Mouse (Mus musculus) layer of hippocampus, postnatal 14 days (tissue): ENCODE data around the gene Abcc8. TPM values are rescaled to one million over a fixed set of nuclear protein-coding genes. Genes with fewer than 3 reads are reported as not detected.
A peak's percentile ranks its signal among the peaks of the same experiment; 100 is the strongest.

Experiments used
- DNase-seq, 2 experiments: peaks; one replicate each; pipeline ENCODE4 v3.0.0; 2021 to 2022; ENCODE audit warnings: low spot score in 2 of 2, mixed read lengths in 1 of 2
- total RNA-seq, 2 experiments: library from RNA; stranded (reverse); gene quantifications; 2 replicates each; pipeline ENCODE4 v1.2.3; 2021

Gene Abcc8
- total RNA-seq, 2 experiments from 2014 or later, result 42.7 to 50.9 TPM

- DNase-seq, result no peak
Measured at GRCm38 (mm10) chr7:46157746-46158145, 22.1 kb downstream of the Abcc8 start.

- DNase-seq, result no peak
Measured at GRCm38 (mm10) chr7:46154498-46155488, 25.0 kb downstream of the Abcc8 start.

DNA sequence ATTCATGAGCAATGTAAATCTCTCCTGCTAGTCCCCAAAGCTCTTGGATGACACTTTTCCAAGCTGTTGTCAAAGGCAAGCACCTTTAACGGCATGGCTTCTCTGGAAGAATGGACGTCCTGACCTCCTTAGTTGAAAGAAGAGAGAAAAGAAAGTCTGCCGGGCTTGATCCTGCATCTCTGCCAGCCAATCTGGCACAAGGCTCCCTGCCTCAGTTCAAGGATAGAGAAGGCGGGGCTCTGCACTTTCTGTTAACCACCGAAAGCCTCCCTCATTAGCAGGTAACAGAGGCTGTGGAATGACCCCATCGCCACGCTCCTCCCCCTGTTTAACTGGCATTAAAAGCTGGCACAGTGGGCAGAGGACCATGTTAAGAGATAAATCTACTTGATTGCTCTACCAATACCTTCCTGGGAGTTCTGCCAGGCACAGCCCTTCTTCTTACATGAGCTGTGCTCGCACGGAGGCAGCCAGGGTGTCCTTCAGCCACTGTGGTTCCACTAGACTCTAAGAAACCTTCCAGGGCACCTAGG lies 26.9 kb downstream of the Abcc8 start:
- no peak for DNase-seq

- DNase-seq, result no peak
Measured at GRCm38 (mm10) chr7:46147417-46147816, 32.4 kb downstream of the Abcc8 start.

DNA sequence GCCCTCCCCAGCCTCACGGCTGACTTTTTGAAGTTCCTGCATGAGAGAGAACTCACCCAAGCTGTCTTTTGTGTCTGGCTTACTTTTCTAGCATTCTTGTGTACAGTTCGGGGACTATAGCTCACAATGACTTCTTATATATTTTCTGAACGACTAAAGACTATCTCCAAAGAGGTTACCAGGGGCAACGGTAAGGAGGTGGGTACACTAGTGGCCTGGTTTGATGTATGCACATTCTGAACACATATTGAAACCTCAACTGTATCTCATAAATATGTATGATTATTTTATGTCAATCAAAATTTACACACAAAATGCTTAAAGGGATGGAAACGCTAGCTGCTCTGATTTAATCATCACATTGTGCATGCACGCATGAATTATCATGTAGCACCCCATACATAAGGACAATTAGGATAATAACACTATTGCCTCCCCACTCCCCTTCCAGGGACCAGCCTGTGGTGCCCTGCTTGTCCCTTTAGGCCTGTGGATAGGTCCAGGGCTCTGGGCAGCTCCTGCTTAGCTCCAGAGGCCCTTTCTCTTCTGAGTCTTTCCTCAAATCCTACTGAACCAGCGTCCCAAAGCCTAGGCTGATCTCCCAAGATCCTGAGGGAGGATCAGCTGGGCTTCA lies 33.0 kb downstream of the Abcc8 start:
- no peak for DNase-seq

GRCm38 (mm10) chr7:46144061-46144460 lies 35.8 kb downstream of the Abcc8 start:
- peak in 1 of 2 experiments; percentile 27 for DNase-seq

GRCm38 (mm10) chr7:46138329-46138930 lies 41.4 kb downstream of the Abcc8 start:
- DNase-seq, result no peak

DNA sequence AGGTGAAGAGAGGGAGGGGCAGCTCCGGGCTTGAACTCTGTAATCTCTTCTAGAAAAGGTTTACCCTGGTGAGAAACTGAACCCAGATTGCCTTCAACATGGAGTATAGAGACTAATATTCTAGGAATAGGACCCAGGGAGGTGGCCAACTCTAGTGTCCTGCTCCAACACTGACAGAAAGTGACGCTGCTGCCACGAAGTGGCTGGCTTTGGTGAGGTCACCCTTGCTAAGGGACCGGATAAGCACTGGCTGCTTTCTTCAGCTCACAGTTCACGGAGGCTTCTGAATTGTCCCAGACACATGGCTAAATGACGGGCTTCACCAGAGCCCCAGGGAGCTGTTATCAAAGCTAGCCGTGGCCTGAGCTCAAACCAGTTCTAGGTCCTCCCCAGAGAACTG lies 46.0 kb downstream of the Abcc8 start:
- no peak for DNase-seq

- no peak for DNase-seq
Measured at GRCm38 (mm10) chr7:46132229-46132628, 47.6 kb downstream of the Abcc8 start.

GRCm38 (mm10) chr7:46131806-46132205 lies 48.0 kb downstream of the Abcc8 start:
- peak; percentile 48 to 59 for DNase-seq

DNA sequence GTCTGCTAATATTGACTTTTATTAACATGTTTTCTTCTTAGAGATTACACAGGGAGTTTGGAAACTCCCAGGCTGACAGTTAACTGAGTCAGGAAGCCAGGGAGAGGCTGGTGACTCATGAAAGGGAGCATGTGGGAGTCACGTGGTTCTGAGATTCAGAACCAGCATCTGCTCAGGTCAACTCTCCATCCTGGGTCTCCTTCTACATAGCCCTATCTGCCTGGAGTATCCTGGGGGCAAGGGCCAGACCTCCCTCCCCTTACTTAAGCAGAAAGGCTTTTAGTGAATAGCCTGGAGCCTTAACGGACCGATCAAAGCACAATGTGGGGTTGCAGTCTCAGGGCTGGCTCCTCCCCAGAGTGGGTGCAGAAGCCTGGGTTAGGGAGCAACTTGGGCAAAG lies 48.6 kb downstream of the Abcc8 start:
- peak in 1 of 2 experiments; percentile 31 for DNase-seq

- DNase-seq, result no peak
Measured at GRCm38 (mm10) chr7:46130723-46131122, 49.1 kb downstream of the Abcc8 start.

DNA sequence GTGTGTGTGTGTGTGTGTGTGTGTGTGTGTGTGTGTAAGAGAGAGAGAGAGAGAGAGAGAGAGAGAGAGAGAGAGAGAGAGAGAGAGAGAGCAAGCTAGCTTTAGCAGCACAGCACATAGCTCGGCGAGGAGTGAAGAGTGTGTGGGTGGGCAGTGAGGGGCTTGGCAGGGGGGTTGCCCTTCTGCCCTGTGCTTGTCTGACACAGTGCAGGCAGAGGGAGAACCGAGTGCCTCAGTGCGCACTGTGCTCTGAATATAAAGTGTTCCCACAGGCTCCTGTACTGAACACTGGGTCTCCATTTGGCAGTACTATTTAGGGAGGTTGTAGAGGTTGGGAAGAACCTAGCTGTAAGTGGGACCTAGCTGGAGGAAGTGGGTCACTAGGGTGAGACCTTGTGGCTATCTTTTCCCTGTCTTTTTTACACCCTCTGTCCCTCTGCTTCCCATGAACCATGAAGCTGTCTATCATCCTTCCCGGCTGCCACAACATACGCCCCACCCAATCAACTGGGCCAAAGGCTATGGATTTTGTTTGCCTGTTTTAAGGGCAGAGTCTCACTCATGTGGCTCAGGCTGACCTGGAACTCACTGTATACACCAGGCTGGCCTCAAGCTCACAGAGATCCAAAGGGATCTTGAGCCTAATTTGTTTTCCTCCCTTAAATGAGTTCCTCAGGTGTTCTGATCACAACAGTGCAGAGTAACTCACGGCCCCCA lies 50.2 kb downstream of the Abcc8 start:
- DNase-seq, result no peak

GRCm38 (mm10) chr7:46128196-46128595 lies 51.6 kb downstream of the Abcc8 start:
- DNase-seq, result no peak

DNA sequence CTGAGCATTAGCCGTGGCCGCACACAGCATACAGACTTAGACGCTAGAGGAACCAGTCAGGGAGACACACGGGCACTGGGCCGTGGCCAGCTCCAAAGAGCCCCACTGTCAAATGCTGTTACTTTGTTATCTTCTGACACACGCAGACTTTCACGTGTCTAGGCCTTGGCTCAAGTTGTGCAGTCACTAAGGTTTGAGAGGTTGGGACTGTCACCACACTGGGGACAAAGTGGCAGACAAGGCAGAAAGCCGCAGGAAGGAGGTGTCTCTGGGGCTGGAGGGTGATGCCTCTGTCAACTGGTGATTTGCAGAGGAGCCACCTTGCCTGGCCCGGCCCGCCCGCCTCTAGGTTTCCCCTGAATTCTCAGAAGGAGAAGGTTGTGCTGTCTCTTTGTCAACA lies 54.5 kb downstream of the Abcc8 start:
- DNase-seq, result no peak

GRCm38 (mm10) chr7:46124460-46124859 lies 55.4 kb downstream of the Abcc8 start:
- no peak for DNase-seq

GRCm38 (mm10) chr7:46122964-46123363 lies 56.9 kb downstream of the Abcc8 start:
- no peak for DNase-seq

DNA sequence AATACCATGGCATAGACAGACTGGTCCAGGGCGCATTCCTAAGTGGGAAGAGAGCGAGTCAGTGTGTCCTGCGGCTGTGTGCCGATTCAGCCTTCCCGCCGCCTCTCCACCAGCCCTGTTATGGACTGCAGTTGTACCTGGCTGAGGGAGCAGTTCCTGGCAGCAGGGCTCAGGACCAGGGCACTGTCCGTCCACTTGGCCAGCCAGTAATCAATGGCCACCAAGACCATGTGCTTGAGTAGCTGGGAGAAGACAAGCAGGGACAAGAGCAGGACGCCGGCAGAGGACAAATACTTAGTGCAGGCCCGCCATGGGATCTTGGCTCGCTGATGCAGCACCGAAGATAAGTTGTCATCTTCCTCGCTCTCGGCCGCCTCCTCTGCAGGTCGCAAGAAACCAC lies 62.8 kb downstream of the Abcc8 start:
- DNase-seq, result no peak

GRCm38 (mm10) chr7:46116118-46116581 lies 63.7 kb downstream of the Abcc8 start:
- no peak for DNase-seq

DNA sequence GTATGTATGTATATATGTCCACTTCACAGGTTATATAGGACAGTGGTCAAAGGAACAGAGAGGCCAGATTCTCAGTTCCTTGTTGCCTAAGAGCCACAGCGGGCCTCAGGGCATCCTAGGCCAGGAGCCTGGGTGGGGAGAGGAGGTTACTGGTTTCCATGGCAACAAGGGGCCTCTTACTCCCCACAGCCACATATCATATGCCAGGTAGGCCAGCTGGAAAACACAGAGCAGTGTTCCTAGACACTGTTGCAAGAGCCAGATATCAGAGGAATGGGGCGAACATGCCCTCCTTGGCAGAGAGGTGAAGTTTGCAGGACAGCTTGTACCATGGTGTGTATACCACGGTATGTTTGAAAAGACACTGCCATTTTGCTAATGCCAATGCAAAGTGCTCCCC lies 66.4 kb downstream of the Abcc8 start:
- no peak for DNase-seq

GRCm38 (mm10) chr7:46111938-46112337 lies 67.9 kb downstream of the Abcc8 start:
- no peak for DNase-seq
